Mouse (Mus musculus) spleen, embryonic (tissue): Measurements from ENCODE around the gene Bean1.

ENCODE experiments used
- CTCF ChIA-PET: fragments of 350-600 bp; sonication (Branson Sonifier 250); formaldehyde crosslinking; loops from one replicate; lab custom pipeline; 2022; lab: Charles Lee

The Bean1 gene

DNA sequence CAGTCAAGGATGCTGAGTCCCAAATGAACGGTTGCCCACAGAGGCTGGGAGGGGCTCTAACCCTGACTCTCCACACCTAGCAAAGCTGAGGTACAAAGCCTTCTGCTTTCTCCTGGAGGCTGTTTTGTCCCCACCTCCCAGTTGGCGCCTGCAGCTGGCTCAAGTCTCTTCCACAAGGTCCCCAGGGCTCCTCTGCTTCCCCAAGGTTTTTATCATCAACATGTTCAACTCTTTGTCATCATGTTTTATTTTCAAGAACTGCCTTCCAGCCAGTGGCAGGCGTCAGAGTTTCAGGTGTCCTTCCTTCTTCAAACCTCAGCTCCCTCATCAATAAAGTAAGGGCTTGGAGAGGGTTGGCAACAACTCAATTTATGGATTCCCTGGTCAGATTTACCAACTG is 781 bp upstream of the Bean1 start:
- CTCF ChIA-PET: no interaction called here

DNA sequence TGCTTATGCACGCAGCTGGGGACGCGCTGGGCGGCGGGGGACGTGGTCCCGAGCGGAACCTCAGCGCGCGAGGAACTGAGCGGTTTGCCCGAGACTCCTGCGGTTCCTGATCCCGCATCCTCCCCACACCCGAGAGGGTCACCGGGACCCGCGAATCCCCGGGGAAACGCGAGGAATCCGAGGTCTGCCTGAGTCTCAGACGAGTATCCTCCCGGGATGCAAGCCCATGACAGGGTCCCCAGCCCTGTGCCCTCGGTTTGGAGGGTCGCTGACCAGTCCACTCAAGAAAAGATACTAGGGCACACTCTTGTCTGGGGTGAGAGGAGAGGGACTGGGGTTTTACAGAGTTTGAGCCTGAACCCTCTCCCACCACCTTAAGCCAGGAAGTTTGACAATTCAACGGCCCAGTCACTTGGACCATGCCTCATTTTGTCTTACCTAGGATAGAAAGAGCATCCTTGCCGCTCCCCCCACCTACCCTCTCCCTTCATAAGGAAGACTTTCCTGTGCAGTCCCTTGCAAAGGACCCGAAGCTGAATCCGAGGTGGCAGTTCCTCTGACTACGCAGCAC is 893 bp downstream of the Bean1 start:
- CTCF ChIA-PET: no interaction called here

DNA sequence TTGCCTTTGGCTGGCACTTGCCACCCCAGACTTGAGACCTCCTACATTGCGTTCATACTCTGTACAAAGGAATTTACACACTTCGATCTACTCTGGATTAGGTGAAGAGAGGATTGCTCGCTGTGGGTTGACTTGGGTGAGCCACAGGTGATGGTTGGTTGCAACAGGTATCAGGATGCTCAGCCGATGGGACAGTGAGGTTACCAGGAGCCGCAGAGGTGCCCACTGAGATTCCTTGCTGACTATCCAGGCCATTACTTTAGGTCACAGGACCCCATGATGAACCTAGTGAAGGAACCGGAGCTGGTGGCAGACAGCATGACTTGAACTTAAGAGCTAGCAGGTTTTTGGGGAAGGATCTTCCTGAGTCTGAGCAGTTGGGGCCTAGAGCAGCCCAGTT is 2.2 kb downstream of the Bean1 start:
- CTCF ChIA-PET: no interaction called here

GRCm38 (mm10) chr8:104175848-104176527 is 5.7 kb downstream of the Bean1 start:
- CTCF ChIA-PET: no interaction called here

DNA sequence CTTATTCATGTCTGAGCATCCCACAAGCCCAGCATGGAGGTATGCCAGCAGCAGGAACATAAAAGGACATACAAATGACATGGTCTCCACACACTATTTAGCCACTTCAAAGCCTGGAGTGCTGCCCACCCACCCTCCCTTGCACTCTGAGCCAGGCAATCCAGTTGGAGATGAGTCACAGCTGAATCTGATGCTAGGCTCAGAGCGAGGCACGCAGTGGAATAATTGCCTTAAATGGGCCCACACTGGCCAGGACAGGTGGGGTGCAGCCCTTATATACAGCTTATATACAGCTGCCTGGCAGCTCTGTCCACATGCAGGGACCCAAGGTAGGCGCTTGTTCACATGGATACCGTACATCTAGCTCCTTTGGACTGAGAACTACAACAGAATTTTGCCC is 6.8 kb downstream of the Bean1 start:
- CTCF ChIA-PET: no interaction called here

GRCm38 (mm10) chr8:104184905-104185304 is 14.7 kb downstream of the Bean1 start:
- CTCF ChIA-PET: no interaction called here

DNA sequence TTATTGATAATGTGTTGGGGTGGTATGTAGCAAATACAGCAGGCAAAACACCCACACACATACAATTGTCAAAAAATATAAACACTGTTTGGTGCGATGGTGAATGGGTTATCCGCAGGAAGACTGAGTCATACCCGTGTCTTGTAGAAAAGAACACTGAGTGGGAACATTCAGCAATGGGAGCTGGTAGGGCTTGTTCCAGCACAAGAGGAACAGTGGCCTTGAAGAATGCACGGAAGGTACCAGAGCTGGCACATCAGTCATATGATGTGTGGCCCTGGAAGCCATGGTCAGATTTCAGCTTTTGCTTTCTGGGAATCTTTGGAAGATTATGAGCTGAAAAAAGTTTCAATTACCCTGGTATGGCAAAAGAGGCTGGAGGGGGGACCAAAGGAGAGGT is 16.6 kb downstream of the Bean1 start:
- CTCF ChIA-PET: no interaction called here

GRCm38 (mm10) chr8:104187622-104188021 is 17.4 kb downstream of the Bean1 start:
- CTCF ChIA-PET: no interaction called here

DNA sequence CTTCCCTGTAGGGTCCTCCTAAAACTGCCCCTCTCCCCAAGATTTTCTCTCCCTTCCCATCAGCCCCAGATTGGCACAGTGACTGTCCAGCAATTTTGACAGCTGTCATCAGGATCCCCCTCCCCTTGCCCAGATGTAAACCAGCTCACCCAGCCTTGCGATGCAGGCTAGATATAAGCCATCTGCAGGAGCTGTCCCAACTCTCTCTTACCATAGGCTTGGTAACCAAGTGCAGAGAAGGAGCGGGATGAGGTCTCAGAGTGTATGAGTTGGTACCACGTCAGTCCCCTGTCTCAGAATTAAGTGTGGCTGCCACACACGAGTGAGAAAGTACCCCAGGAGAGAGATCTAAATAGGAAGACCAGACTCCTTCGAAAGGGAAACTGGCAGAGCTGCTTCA is 18.2 kb downstream of the Bean1 start:
- CTCF ChIA-PET: no interaction called here

GRCm38 (mm10) chr8:104190777-104191468 is 20.7 kb downstream of the Bean1 start:
- CTCF ChIA-PET: no interaction called here

DNA sequence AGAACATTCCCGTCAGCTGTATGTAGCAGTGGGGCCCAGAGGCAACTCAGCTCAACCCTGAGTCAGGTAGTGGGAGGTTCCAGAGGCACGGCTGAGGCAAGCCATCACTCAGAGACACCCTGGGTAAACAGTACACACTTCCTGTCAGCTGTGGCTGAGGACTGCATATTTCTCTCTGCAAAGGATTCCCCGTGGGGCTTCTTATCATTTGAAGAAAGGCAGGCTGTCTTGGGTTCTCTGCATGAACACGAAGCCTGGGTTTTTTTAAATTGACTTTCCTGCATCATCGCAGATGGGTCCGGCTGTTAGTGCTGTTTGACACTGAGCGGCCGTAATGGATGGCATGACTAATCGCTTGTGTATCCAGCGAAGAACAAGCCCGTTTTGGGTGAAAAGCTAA is 21.3 kb downstream of the Bean1 start:
- CTCF ChIA-PET: no interaction called here

DNA sequence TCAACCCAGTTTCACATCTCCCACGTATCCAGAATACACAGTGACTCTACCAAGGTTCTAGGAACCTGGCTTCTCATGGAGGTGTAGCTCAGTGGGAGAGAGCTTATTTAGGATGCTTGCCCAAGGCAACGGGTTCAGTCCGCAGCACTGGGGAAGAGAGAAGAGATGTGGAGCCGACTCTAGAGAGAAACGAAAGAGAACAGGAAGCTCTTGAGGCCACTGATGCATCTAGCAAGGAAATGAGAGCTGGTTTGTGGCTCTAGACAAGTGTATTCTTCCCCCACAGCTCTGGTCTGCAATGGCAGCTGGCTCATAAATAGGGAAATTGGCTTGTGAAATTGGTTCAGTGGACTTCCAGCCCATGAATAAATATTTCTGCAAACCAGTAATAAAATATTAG is 29.6 kb downstream of the Bean1 start:
- CTCF ChIA-PET: interaction anchor here (0.6 kb wide), 1 partner anchor 16 kb away, joined by 7 read pairs; no protein-coding TSS in a partner anchor

- CTCF ChIA-PET: no interaction called here
Observed at GRCm38 (mm10) chr8:104201622-104202021, 31.4 kb downstream of the Bean1 start.

GRCm38 (mm10) chr8:104202320-104202719 is 32.1 kb downstream of the Bean1 start:
- CTCF ChIA-PET: no interaction called here

- CTCF ChIA-PET: interaction anchor here (0.6 kb wide), 1 partner anchor 967 kb away, joined by 4 read pairs; no protein-coding TSS in a partner anchor
Observed at GRCm38 (mm10) chr8:104205292-104205691, 35.0 kb downstream of the Bean1 start.

DNA sequence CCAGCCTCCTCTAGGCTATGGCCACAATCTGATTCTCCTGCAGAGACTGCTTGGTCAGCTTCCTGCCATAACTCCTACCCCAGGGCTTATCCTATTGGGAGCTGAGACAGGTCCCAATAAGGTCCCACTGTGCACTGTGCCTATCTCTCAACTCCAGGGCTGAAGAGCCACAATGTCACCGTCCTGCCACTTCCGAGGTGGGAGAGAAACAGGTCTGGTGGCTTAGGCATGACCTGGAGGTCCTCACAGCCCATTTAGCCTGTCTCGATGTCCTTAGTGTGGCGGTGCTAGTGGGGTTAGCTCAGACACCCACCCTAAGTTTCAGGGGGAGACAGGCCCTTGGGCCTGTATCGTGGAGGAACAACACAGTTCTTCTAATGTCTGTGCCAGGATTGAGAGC is 47.4 kb downstream of the Bean1 start:
- CTCF ChIA-PET: interaction anchor here (0.7 kb wide), 1 partner anchor 70 kb away, joined by 8 read pairs; no protein-coding TSS in a partner anchor

GRCm38 (mm10) chr8:104219079-104219478 is 48.8 kb downstream of the Bean1 start:
- CTCF ChIA-PET: interaction anchor here (0.5 to 0.7 kb wide), 2 partner anchors 121 to 440 kb away, joined by 3 read pairs; no protein-coding TSS in a partner anchor

- CTCF ChIA-PET: no interaction called here
Observed at GRCm38 (mm10) chr8:104219806-104220205, 49.6 kb downstream of the Bean1 start.

DNA sequence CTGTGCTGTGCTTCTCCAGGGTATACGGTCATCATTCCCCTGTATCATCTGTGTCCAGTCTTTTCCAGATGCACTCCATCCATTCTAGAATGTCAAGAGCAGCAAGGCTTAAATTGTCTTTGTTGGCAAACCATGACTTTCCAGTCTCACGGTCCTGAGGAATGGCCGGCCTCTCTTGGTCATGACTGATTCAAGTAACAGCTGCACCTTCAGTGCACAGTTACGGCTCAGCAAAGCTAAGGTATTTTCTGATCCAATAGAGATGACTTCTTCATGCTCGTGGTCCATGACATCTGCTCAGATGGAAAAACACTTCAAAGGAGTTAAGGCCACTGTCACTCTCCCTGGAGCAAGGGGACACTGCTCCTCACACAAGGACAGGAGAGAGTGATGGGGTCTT is 56.8 kb downstream of the Bean1 start:
- CTCF ChIA-PET: no interaction called here

DNA sequence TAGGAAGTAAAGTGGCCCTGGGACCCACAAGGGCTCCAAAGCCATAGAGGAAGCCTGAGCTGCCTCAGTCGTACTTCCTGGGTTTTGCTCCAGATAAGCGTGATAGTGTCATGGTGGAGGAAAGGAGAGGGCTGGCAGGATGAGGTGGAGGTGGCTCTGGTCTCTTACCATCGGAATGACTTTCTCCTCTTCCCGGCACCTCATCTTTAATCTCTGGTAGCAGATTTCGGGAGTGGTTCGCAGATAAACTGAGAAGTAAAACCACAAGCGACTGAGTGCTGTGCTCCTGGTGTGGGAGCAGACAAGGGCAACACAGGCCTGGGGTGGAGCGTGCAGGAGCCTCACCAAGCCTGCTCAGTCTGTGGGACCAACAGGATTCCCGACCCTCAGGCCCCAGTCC is 60.1 kb downstream of the Bean1 start:
- CTCF ChIA-PET: no interaction called here

DNA sequence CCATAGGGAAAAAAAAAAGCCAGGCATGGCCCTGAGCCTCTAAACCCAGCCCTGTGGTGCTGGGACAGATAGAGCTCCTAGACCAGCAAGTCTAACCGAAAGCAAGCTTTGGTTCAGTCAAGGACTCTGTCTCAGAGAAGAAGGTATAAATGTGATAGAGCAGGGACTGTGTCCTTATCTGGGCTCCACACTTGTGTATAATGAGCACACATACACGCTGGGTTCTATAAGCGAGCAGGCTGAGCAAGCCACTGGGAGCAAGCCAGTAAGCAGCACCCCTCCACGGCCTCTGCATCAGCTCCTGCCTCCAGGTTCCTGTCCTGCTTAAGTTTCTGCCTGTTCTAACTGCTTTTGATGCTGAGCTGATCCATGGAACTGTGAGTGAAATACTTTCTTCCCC is 61.8 kb downstream of the Bean1 start:
- CTCF ChIA-PET: interaction anchor here (1.1 kb wide), 1 partner anchor 211 kb away, joined by 3 read pairs; the partner anchor contains the start of gene Dync1li2

- CTCF ChIA-PET: interaction anchor here (1.0 to 1.1 kb wide), 2 partner anchors 15 to 210 kb away, joined by 3 to 4 read pairs; partner anchors contain the start of gene Dync1li2
Observed at GRCm38 (mm10) chr8:104232919-104233318, 62.7 kb downstream of the Bean1 start.

DNA sequence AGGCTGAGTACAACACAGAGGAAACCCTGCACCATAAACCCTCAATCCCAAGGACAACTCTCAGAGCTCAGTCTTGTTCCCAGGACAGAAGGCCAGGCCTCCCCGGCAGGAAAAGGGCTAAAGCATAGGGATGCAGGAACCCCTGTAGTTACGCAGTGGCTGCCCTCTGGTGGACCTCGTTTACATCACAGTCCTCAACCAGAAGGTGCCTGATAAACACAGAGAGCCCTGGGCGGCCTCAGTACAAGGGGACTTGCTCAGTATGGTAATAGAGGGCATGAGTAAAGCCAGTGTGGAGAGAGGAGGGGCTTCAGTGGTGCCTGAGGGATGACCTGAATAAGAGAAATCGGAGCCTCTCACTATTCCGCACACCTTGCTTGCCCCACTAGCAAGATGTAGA is 64.3 kb downstream of the Bean1 start:
- CTCF ChIA-PET: no interaction called here
